Mouse (Mus musculus) liver, adult (tissue): ENCODE measurements at regions not wholly inside any gene's neighbourhood (a gene's known extent, or its start where the extent isn't known, plus 50 kb on each side); places are given as distances from the start of the nearest gene placed in this dataset.

Experiments
- GATA4 ChIP-seq: IDR thresholded peaks from 2 replicates; pipeline ENCODE4 v1.6.1; 2014; ENCODE audit warnings: mild to moderate bottlenecking, low read length; ENCODE audit not compliant: insufficient replicate concordance

DNA sequence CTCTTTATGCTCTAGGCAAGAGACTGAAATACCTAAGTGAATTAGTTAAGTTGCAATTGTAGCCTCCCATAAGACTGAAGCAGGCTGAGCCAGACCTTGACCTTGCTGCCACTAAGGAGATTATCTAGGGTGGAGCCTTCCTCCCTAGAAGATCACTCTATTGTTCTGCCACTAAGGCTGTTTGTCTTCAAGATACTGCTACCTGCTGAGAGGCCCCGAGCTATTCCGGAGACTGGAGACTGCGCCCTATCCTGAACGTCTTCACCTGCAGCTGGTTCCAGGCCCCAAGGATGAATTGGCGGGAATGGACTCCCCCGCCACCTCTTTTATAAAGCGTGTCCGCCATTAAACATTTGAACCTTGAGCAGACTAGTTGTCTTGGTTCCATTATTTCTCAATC lies 237.8 kb upstream of the Tle4 start:
- no peak for TF ChIP-seq GATA4

DNA sequence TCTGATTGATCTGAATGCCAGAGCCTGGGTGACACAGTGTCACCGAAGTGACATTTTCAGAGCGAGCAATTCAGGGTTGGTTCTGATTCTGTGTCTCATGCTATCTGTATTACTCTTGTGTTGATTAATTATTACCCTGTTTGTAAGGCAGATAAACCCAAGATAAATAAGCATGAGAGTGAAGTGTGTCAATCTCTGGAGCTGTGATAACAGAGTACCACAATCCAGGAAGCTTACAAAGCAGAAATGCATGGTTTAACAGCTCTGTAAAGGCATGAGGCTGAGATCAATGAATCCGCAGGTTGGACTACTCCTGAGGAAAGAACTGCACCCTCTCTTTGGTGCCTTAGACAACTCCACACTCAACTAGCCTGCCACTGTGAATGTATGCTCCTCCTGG lies 218.5 kb upstream of the Tle4 start:
- TF ChIP-seq GATA4, result no peak

DNA sequence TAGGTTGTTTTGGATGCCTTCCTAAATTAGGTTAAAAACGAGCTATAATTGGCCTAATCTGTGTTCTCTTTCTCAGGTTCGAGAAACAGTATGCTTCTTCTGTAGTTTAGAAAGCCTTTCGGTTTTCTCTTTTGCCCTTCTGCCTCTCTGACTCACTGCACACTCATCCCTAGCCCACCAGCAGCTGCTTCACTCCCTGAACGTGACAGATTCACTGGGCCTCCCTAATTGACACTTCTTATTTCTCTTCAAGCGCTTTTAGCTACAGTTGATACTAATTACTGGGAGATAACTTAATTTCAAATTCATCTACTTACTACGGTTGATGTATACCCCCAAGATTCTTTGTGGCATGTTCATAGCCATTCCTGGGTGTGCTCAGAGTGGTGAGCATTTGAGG lies 208.9 kb upstream of the Tle4 start:
- TF ChIP-seq GATA4, result no peak

DNA sequence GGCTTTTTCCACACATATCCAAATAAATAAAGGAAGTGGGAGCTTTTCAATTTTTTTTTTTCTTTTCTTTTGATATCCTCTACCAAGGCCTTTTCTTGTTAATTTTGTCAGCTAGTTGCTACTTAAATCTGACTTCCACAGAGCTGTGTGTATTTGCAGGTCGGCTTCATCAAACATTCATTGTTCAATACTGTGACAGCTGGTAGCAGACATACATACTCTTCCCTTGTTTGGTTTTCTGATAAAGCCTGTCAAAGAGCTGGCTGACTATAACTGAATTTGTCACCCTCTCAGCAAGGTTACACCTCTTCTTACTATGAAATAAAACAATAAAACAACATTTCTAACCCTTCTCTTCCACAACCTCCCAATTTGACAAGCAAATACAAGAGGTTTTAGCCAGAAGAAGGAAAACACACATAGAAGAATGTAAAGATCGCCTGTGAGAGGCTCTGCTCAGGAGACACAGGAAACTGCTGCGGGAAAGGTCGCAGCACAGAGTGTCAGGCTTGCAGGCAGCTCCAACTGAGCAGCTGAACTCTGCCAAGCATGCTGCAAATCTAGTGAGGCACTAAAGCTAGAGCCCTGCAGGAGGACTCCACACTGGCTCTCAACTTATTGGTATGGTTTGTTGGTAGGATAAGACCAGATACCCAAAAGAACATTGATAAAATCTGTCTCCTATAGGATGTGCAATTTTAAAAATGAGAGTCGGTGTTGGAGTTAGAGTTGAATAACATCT lies 205.2 kb upstream of the Tle4 start:
- TF ChIP-seq GATA4, result no peak

DNA sequence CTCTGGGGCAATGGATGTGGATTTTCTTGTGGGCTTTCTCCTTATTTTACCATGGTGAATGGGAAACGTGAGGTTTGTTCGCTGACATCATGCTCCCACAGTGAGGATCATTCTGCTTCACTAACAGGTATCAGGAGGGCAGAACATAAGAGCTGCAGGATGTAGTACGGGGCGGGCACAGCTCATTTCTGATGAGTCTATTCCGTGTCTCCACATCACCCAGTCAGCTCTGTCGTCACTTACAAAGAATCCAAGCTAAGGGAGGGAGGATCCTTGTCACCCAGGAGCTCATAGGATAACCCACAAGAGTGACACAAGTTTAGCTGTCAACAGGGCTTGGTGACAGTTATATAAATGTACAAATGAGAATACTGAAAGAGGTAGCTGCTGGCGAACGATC lies 203.8 kb upstream of the Tle4 start:
- no peak for TF ChIP-seq GATA4

DNA sequence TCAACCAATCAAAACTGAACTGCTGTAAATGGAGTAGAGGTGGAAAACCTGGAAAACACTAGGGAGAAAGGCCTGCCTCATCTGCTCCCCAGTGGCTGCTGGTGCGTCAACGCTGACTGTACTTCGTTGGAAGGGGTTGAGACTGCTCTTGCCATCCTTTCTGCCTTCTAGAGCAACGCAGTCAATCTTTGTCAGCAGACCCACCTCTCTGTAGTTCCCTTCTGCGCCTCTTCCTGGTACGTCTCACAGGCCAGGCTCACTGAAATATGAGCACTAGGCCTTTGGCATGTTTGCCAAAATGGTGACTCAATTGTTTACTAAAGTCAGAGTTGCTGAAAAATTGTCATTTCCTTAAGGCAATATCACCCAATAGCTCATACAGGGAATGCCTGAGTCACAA lies 201.2 kb upstream of the Tle4 start:
- no peak for TF ChIP-seq GATA4

DNA sequence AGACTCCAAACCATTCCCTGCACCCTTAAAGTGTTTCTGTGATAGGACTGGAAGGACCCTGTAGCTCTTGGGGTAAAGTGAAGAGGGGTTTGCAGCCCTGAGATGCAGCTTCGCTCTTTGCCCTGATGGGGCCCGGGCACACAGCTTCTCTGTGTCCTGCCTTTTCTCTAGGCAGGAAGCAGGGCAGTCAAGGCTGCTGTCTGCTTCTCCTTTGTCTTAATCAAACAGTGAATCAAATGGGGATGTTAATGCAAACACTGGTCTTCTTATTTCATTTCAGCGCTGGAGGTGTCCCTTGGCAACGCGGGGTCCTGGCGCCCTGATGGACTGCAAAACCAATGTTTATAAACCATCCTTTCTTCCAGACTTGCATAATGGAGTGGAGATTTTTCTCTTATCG lies 200.6 kb upstream of the Tle4 start:
- no peak for TF ChIP-seq GATA4

DNA sequence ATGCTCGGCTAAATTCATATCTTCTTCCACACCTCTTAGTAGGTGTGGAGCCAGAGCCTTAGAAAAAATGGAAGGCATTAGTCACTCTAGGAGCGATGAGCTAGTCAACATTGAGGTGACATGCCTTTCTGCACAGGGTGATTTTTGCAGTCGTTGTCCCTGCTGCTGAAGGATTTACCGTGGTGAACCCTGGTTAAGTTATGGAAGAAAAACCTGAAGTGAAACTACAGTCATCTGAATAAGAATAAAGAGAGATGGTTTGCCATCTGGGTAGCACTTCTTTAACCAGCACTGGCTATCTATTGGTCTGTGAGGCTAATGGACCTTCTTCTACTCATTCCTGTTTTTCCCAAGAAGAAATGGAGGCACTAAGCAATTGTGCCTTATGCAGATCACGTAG lies 198.1 kb upstream of the Tle4 start:
- TF ChIP-seq GATA4, result no peak

DNA sequence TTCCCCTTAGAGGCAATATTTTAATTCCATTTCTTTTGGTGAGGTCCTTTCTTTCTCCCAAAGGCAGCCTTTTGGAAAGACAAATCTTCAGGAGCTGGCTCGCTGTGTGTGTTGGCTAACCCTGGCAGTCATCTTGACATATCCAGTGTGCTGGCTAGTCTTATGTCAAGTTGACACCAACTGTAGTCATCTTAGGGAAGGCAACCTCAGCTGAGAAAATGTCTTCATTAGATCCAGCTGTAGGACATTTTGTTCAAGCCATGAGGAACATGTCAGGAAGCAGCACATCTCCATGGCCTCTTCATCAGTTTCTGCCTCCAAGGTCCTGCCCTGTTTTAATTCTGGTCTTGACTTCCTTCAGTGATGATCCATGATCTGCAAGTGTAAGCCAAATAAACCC lies 192.1 kb upstream of the Tle4 start:
- no peak for TF ChIP-seq GATA4

DNA sequence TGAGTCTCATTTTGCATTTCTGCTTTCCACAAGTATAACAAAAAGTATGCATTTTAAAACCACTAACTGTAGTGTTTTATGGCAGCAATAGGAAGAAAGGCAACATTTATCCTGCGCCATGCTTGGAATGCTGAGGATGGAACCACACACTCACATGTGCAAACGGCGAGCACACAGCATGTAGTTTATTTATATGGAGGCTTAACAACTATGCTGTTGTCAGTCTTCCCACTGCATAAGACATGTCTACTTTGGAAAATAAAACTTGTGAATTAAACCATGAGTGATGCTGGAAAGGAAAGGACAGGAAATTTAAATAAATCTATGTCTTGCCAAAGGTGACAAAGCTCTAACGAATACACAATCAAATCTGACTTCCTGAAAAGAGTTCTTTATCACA lies 190.8 kb upstream of the Tle4 start:
- TF ChIP-seq GATA4, result no peak

DNA sequence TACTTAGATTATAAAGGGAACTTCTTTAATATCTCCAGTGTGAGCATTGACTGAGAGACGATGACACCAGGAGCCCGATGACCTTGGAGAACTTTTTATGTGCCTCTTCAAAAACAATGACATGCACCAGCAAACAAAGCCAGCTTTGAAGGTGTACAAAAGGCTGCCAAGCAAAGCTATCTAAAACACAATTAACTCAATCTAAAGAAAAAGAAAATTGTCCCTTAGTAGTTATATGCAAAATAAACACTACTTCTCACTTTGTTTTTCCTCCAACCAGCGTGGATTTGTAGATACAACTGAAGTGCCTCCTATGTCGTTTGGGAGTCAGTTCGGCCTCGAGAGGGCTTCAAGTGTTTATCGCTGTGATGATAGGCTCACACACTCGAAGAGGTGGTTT lies 189.0 kb upstream of the Tle4 start:
- no peak for TF ChIP-seq GATA4

DNA sequence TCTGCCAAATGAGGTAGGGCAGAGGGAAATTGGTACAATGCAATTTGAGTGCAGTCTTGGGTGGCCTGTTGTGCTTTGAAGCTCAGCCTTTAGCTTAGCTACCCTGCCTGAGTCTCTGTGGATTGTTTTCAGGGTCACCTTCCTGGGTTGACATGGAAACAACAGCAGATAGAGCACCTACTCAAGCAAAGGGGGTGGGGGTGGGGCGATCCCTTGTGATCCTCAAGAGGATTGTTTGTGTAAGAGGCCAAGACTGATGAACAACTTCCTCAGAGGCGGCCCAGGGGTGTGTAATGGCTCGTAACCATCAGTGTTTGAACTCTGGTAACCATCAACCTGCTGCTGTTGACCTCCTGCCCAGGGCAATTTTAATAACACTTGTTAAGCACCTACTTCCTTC lies 187.8 kb upstream of the Tle4 start:
- TF ChIP-seq GATA4, result no peak

DNA sequence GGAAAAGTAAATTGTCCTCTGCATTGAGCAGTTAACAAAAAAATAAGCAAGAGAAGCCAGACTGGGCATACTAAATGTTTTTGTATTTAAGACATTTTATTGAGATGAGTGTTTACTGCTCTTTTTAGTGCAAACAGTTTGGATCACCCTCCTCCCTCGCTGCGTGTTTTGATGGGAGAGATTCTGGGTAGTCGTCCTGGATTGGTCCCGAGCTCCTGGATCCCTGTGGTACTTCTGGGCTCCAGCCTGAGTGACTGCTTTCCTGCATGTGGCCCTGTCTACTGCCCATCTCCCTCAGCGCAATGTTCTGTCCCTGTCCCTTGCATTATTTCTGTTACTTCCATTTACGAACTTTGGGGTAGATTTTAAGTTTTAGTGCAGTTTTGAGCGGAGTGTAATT lies 179.9 kb upstream of the Tle4 start:
- no peak for TF ChIP-seq GATA4

DNA sequence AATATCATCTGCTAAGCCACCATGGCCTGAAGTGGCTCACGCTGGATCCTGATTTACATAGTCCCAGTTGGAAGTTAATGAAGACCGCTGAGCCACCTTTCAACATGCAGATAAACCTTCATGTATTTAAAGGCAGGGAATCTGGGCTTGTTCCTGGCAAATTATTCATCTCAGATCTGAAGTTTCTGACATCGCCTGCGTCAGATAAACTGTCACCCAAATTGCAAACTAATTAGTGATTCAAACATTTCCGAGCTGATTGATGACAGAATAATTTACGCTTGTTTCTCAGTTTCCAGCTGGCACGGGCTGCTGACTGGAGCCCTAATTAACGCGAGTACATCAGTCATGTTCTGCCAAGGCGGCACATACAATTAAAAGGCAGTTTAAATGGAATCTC lies 179.3 kb upstream of the Tle4 start:
- no peak for TF ChIP-seq GATA4

DNA sequence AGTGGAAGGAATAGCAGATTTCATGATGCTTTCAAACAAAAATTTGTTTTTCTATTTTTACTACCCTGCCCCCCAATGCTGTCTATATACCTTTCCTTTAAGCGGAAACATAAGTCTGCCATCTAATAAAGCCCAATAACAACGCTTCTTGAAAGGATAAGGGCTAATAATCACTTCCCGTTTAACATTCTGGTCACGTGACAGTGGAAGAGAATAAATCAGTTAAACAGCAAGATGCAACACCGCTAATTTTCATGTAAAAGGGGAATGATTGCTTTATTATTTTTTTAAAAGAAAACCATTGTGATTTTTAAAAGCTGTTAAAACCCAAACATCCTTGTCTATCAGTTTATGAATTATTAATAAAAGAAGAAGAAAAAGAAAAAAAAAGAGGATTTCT lies 178.9 kb upstream of the Tle4 start:
- TF ChIP-seq GATA4, result no peak

DNA sequence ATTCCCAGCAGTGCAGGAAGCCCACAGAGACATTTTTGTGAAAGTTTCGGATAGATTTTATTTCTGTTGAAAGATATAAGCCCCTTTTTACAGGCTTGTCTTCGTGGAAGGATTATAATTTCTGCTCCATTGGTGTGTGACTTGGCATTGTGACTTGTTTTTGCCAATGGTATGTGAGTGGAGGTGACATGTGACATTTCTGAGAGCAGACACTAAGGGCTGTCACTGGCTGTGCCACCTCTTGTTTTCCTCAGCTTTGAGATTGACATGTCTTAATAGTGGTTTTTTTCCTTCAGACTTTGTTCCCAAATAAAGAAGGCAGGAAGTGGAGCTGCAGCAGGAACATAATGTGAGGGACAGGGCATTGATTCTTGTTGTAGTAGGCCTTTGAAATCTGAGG lies 174.9 kb upstream of the Tle4 start:
- no peak for TF ChIP-seq GATA4

DNA sequence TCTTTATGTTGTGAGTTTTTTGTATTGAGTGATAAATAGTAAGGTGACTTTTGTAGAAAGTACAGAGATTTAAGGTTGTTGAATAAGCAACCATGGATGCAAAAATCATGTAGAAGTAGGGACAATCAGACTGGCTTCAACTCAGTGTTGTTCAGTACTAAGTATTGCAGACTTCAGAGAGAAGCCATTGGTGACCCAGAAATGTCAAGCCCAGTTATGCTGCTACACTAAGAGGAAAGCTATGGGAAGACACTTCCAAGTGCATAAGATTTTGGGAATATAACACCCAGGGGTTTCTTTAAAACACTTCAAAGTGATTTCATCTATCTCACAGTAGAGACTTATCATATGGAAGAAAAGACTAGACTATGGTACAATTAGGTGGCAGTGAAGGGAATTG lies 154.8 kb upstream of the Tle4 start:
- no peak for TF ChIP-seq GATA4

DNA sequence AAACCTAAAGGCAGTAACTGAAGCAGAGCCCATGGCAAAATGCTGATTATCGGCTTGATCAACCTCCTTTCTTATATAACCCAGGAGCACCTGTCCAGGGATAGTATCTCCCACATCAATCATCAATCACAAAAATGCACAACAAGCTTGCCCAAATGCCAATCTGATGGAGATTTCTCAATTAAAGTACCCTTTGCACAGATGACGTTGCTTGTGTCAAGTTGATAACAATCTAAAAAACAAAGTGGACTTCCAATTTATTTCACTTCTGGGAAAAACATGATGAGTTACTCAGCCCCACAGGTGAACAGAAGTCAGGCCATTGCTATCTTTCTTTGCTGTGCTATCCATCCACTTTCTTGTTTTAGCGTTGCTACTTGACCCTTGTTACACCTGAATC lies 144.5 kb upstream of the Tle4 start:
- TF ChIP-seq GATA4, result peak; percentile 100

DNA sequence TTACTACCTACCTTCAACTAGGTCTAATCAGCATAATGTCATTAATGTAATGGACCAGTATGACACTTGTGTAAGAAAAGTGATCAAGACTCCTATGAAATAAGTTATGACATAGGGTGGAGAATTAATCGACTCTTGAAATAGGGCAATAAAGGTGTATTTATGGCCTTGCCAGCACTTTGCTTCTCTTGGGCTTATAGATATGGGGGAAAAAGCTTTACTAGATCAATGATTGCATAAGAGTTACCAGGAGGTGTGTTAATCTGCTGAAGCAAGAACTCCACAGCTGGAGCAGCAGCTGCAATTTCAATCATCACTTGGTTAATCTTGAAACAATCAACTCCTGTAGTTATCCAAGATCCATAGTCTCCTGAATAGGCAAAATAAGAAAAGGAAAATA lies 143.1 kb upstream of the Tle4 start:
- TF ChIP-seq GATA4, result no peak
